Mouse (Mus musculus) neural tube, embryonic 14.5 days (tissue): ENCODE data around the gene Mnd1. TPM values are rescaled to one million over a fixed set of nuclear protein-coding genes. Genes with fewer than 3 reads are reported as not detected.

Experiments
- ATAC-seq: fragments of 200-750 bp; cut with Nextera tagmentation; 2 replicates; pipeline ENCODE4 v1.8.0; 2017; ENCODE audit warnings: low read depth, mild to moderate bottlenecking, moderate TSS enrichment, moderate library complexity
- H3K27ac ChIP-seq: fragments of 300-500 bp; sonication (generic); 2 replicates; pipeline ENCODE4 v1.5.1; 2014; ENCODE audit warnings: low read depth, mild to moderate bottlenecking, control low read depth, low read length, moderate library complexity, mixed read lengths
- H3K27me3 ChIP-seq: fragments of 300-500 bp; sonication (generic); 2 replicates; pipeline ENCODE4 v1.6.1; 2014; ENCODE audit warnings: low read length; ENCODE audit not compliant: control insufficient read depth, insufficient read depth
- H3K36me3 ChIP-seq: fragments of 300-500 bp; sonication (generic); 2 replicates; pipeline ENCODE4 v1.6.1; 2014; ENCODE audit warnings: low read length, mixed read lengths; ENCODE audit not compliant: control insufficient read depth, insufficient read depth
- H3K4me1 ChIP-seq: fragments of 300-500 bp; sonication (generic); 2 replicates; pipeline ENCODE4 v1.6.1; 2014; ENCODE audit warnings: low read length; ENCODE audit not compliant: control insufficient read depth, insufficient read depth
- H3K4me2 ChIP-seq: fragments of 300-500 bp; sonication (generic); 2 replicates; pipeline ENCODE4 v1.6.1; 2014; ENCODE audit warnings: mild to moderate bottlenecking, low read depth, low read length, control low read depth
- H3K4me3 ChIP-seq: fragments of 300-500 bp; sonication (generic); 2 replicates; pipeline ENCODE4 v1.5.1; 2014; ENCODE audit warnings: low read depth, low read length, control low read depth, mixed read lengths
- H3K9ac ChIP-seq: fragments of 300-500 bp; sonication (generic); replicated peaks from 2 replicates; pipeline ENCODE4 v1.6.1; 2014; ENCODE audit warnings: low read depth, mild to moderate bottlenecking, control low read depth, low read length, mixed read lengths
- H3K9me3 ChIP-seq: fragments of 300-500 bp; sonication (generic); 2 replicates; pipeline ENCODE4 v1.6.1; 2016; ENCODE audit warnings: low read length; ENCODE audit not compliant: control insufficient read depth
- WGBS: fragments of 180-500 bp; shearing (Covaris S2); extraction: QIAGEN DNeasy Blood & Tissue Kit; methylation state at CpG from one replicate; pipeline ENCODE4 v1.1.7; 2014; 5-methylcytosine and 5-hydroxymethylcytosine counted together
- polyA plus RNA-seq: library from polyadenylated mRNA; unstranded; fragments of >200 nt; fragmentation: Nextera tagmentation; extraction: Ambion mirVana; gene quantifications from 2 replicates; pipeline ENCODE4 v1.2.1, GENCODE M21; 2014

Mnd1 gene
- polyA plus RNA-seq, 1 experiment from 2014 or later: 1.2 TPM

DNA sequence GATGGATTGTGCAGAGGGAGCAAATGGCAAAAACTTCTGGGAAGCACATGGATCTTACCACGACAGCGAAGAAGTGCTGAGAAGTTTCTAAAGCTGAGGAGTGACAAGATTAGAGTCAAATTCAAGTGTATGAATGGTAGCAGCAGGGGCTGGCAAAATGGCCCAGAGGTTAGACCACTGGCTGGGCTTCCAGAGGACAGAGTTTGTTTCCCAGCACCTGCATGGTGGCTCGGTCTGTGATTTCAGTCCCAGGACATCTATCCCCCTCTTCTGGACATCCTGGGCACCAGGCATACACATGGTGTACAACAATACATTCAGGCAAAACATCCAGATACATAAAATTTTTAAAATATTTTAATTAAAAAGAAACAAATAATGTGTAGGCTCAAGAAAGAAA lies 5.8 kb downstream of the Mnd1 start:
- no peak overlapping the region for H3K9ac ChIP-seq

GRCm38 (mm10) chr3:84140947-84141346 lies 14.6 kb downstream of the Mnd1 start:
- WGBS: 75% methylated on average over 7 of the region's 7 CpGs
- no peaks in the 10 kb centered on the region for H3K9me3 ChIP-seq
- no peak overlapping the region for H3K27ac ChIP-seq
- H3K27me3 ChIP-seq: no peaks in the 10 kb centered on the region
- no peaks in the 10 kb centered on the region for H3K36me3 ChIP-seq
- H3K4me3 ChIP-seq: no peak overlapping the region
- H3K9ac ChIP-seq: no peak overlapping the region
- no peak overlapping the region for H3K4me2 ChIP-seq
- H3K4me1 ChIP-seq: no peaks in the 10 kb centered on the region
- ATAC-seq: no peak

More for the DNA sequence above, 5.8 kb downstream of the Mnd1 start:
- Histone ChIP-seq H3K36me3 (no peaks in the 10 kb centered on the region), H3K4me1 (no peaks in the 10 kb centered on the region), H3K27me3 (no peaks in the 10 kb centered on the region), H3K4me3 (no peak overlapping the region), H3K27ac (no peak overlapping the region), H3K9me3 (no peaks in the 10 kb centered on the region), H3K4me2 (no peak overlapping the region)
- no peak for ATAC-seq
- WGBS: 97% methylated on average over 3 of the region's 3 CpGs

GRCm38 (mm10) chr3:84136509-84136908 lies 19.1 kb downstream of the Mnd1 start:
- no peak for ATAC-seq
- no peak overlapping the region for H3K27ac ChIP-seq
- no peak overlapping the region for H3K9ac ChIP-seq
- no peaks in the 10 kb centered on the region for H3K36me3 ChIP-seq
- no peak overlapping the region for H3K4me2 ChIP-seq
- 91% methylated on average over 7 of the region's 7 CpGs for WGBS
- no peaks in the 10 kb centered on the region for H3K27me3 ChIP-seq
- H3K4me3 ChIP-seq: no peak overlapping the region
- H3K4me1 ChIP-seq: no peaks in the 10 kb centered on the region
- H3K9me3 ChIP-seq: no peaks in the 10 kb centered on the region

- Histone ChIP-seq H3K4me2 (no peak overlapping the region), H3K9me3 (no peaks in the 10 kb centered on the region), H3K4me3 (no peak overlapping the region), H3K27me3 (no peaks in the 10 kb centered on the region), H3K4me1 (no peaks in the 10 kb centered on the region), H3K27ac (no peak overlapping the region), H3K9ac (no peak overlapping the region), H3K36me3 (no peaks in the 10 kb centered on the region)
- no peak for ATAC-seq
- WGBS: 76% methylated on average over 6 of the region's 6 CpGs
These were observed 19.7 kb downstream of the Mnd1 start for GRCm38 (mm10) chr3:84135933-84136332.

GRCm38 (mm10) chr3:84135387-84135786 lies 20.2 kb downstream of the Mnd1 start:
- no peak overlapping the region for H3K9ac ChIP-seq
- H3K27ac ChIP-seq: no peak overlapping the region
- H3K36me3 ChIP-seq: no peaks in the 10 kb centered on the region
- 42% methylated on average over 9 of the region's 9 CpGs for WGBS
- H3K27me3 ChIP-seq: no peaks in the 10 kb centered on the region
- H3K9me3 ChIP-seq: no peaks in the 10 kb centered on the region
- no peaks in the 10 kb centered on the region for H3K4me1 ChIP-seq
- no peak for ATAC-seq
- H3K4me3 ChIP-seq: no peak overlapping the region
- no peak overlapping the region for H3K4me2 ChIP-seq

DNA sequence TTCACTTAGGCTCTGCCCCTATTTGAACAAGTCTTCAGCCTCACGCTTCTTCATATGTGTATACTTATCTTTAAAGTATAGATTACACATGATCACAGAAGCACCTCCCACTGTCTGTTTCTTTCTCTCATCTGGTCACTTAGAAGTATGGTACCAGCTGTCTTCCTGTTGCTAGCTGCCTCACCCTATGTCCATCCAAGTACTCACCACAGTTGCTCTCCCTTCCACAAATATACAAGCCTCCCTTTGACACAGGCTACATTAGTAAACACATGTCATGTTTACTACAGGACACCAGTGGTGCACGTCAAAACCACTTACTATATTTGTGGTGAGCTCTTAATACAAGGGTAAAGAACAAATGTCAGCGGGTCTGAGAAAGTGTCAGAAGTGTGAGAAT lies 24.2 kb downstream of the Mnd1 start:
- H3K27me3 ChIP-seq: no peaks in the 10 kb centered on the region
- no peaks in the 10 kb centered on the region for H3K36me3 ChIP-seq
- H3K27ac ChIP-seq: no peak overlapping the region
- no peak overlapping the region for H3K9ac ChIP-seq
- H3K4me1 ChIP-seq: no peaks in the 10 kb centered on the region
- no peak for ATAC-seq
- H3K4me3 ChIP-seq: no peak overlapping the region
- no peaks in the 10 kb centered on the region for H3K9me3 ChIP-seq
- WGBS: 95% methylated on average over 3 of the region's 3 CpGs
- no peak overlapping the region for H3K4me2 ChIP-seq

GRCm38 (mm10) chr3:84130776-84131175 lies 24.8 kb downstream of the Mnd1 start:
- Histone ChIP-seq H3K4me1 (no peaks in the 10 kb centered on the region), H3K4me2 (no peak overlapping the region), H3K4me3 (no peak overlapping the region), H3K27ac (no peak overlapping the region), H3K9me3 (no peaks in the 10 kb centered on the region), H3K27me3 (no peaks in the 10 kb centered on the region), H3K9ac (no peak overlapping the region), H3K36me3 (no peaks in the 10 kb centered on the region)
- 73% methylated on average over 5 of the region's 5 CpGs for WGBS
- ATAC-seq: no peak

GRCm38 (mm10) chr3:84128871-84129870 lies 26.4 kb downstream of the Mnd1 start:
- Histone ChIP-seq H3K36me3 (no peaks in the 10 kb centered on the region), H3K4me3 (no peak overlapping the region), H3K27ac (no peak overlapping the region), H3K9ac (no peak overlapping the region), H3K4me2 (no peak overlapping the region), H3K9me3 (no peaks in the 10 kb centered on the region), H3K27me3 (no peaks in the 10 kb centered on the region), H3K4me1 (no peaks in the 10 kb centered on the region)
- no peak for ATAC-seq
- WGBS: 41% methylated on average over 11 of the region's 11 CpGs

DNA sequence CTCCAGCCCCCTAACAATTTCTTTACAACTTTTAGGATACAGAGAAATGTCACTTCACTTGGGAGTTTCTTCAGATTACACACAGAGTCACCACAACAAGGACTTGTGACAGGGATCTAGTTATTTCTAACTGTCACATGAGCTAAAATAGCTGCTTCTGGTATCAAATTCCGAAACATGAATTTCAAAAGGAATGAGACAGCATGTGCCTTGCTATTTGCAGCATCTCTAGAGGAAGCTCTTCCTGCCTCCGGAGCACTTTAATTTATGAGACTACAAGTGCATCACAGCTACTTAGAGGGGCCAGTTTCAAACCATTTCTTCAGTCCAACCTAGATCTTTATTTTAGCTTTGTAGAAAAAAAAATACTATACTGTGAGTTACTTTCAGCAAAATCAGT lies 28.2 kb downstream of the Mnd1 start:
- H3K36me3 ChIP-seq: no peaks in the 10 kb centered on the region

More for the DNA sequence above, 28.2 kb downstream of the Mnd1 start:
- Histone ChIP-seq H3K4me1 (no peaks in the 10 kb centered on the region), H3K27ac (no peak overlapping the region), H3K27me3 (no peaks in the 10 kb centered on the region), H3K4me3 (no peak overlapping the region), H3K4me2 (no peak overlapping the region), H3K9ac (no peak overlapping the region), H3K9me3 (no peaks in the 10 kb centered on the region)
- ATAC-seq: no peak
- WGBS: 69% methylated on average over 2 of the region's 2 CpGs
